ENCODE assay signal across 8 mouse cellular contexts in genomic region chr17:15526304-15526703, GRCm38 (mm10). TPM values are rescaled to one million over a fixed set of nuclear protein-coding genes. Genes with fewer than 3 reads are reported as not detected.
DNase-seq lines count a peak whose midpoint lies in the region; ATAC-seq lines count a peak whose summit lies in the region.

No protein-coding gene starts in this region.

- 14% methylated on average over 10 of the region's 10 CpGs for WGBS in heart, embryonic 16.5 days

- no peak overlapping the region for H3K27ac ChIP-seq in heart, embryonic 16.5 days (ENCODE audit: low read length)

- H3K9ac ChIP-seq in heart, embryonic 16.5 days (ENCODE audit: low read length) = peak overlapping the region; percentile 84

- peaks cover 11% of the 10 kb centered on the region for H3K4me1 ChIP-seq in heart, embryonic 16.5 days (ENCODE audit: control insufficient read depth, insufficient read depth, low read length)

- ATAC-seq in heart, embryonic 16.5 days (replicated peaks; ENCODE audit: extremely low read depth, insufficient read depth, low FRiP score) = no peak

- intact Hi-C loops in heart, postnatal 10 days (cut with DNase I) = loop anchor here (2.0 to 5.0 kb wide), 2 partner anchors 36 to 188 kb away; partner anchors contain the start of gene Prdm9
- intact Hi-C loops in left cerebral cortex, postnatal 14 days (cut with DNase I) = loop anchor here (5.0 kb wide), 1 partner anchor 201 kb away; no protein-coding TSS in a partner anchor

- peaks cover 26% of the 10 kb centered on the region for H3K36me3 ChIP-seq in heart, embryonic 16.5 days (ENCODE audit: control insufficient read depth, insufficient read depth)

- no peaks in the 10 kb centered on the region for H3K27me3 ChIP-seq in heart, embryonic 16.5 days (ENCODE audit: control insufficient read depth, insufficient read depth, low read length)

- no peaks in the 10 kb centered on the region for H3K9me3 ChIP-seq in heart, embryonic 16.5 days (replicated peaks; ENCODE audit: control insufficient read depth, low read length)

- peak overlapping the region; percentile 68 for H3K4me2 ChIP-seq in heart, embryonic 16.5 days (ENCODE audit: low read depth, low read length)

- DNase-seq in heart, adult 11 months = no peak
- peak; percentile 17 for DNase-seq in ZHBTc4 (ENCODE audit: low read depth, low spot score)
- peak; percentile 3 to 7 for DNase-seq in heart, postnatal 10 days
- peak; percentile 5 for DNase-seq in mesoderm, embryonic 11.5 days (ENCODE audit: low read depth, low spot score)
- no peak for DNase-seq in adrenal gland, adult 2 months
- DNase-seq in retina, embryonic 14.5 days (ENCODE audit: low spot score) = no peak
- DNase-seq in left cerebral cortex, postnatal 14 days (ENCODE audit: low spot score in 2 of 2) = no peak

- peak overlapping the region; percentile 62 for H3K4me3 ChIP-seq in heart, embryonic 16.5 days (ENCODE audit: low read length)

RNA-seq across cellular contexts. Expression of gene Pdcd2, which starts 0.8 kb away (rescaled TPM):
- 23.8 and 35.1 TPM in 2 replicates for polyA plus RNA-seq in heart, embryonic 16.5 days (2015; fragmentation: Nextera tagmentation; extraction: Ambion mirVana)
- total RNA-seq in heart, postnatal 10 days (2021) = 10 to 100 TPM; 16.8 to 17.0 TPM
- total RNA-seq in adrenal gland, adult 2 months (2021) = 10 to 100 TPM; 26.4 to 28.3 TPM
- polyA plus RNA-seq in adrenal gland, adult 2 months (2012; rRNA removed) = 48.7 and 61.9 TPM in 2 replicates
- total RNA-seq in left cerebral cortex, postnatal 14 days (2021) = 10 to 100 TPM; 13.1 to 14.4 TPM

RNA-seq across cellular contexts. Expression of gene Tbp, which starts 26.6 kb away (rescaled TPM):
- polyA plus RNA-seq in heart, embryonic 16.5 days (2015; fragmentation: Nextera tagmentation; extraction: Ambion mirVana) = 25.2 and 27.3 TPM in 2 replicates
- total RNA-seq in heart, postnatal 10 days (2021) = 10 to 100 TPM; 11.6 to 16.9 TPM
- 10 to 100 TPM; 23.0 to 33.0 TPM for total RNA-seq in adrenal gland, adult 2 months (2021)
- polyA plus RNA-seq in adrenal gland, adult 2 months (2012; rRNA removed) = 28.5 and 32.9 TPM in 2 replicates
- 10 to 100 TPM; 25.3 to 31.0 TPM for total RNA-seq in left cerebral cortex, postnatal 14 days (2021)

RNA-seq across cellular contexts. Expression of gene Psmb1, which starts 26.8 kb away (rescaled TPM):
- 180 and 200 TPM in 2 replicates for polyA plus RNA-seq in heart, embryonic 16.5 days (2015; fragmentation: Nextera tagmentation; extraction: Ambion mirVana)
- 100 to 1,000 TPM; 138 to 142 TPM for total RNA-seq in heart, postnatal 10 days (2021)
- total RNA-seq in adrenal gland, adult 2 months (2021) = 100 to 1,000 TPM; 156 to 176 TPM
- polyA plus RNA-seq in adrenal gland, adult 2 months (2012; rRNA removed) = 26.0 and 29.3 TPM in 2 replicates
- total RNA-seq in left cerebral cortex, postnatal 14 days (2021) = 100 to 1,000 TPM; 124 to 125 TPM

RNA-seq across cellular contexts. Expression of gene Prdm9, which starts 37.9 kb away (rescaled TPM):
- 1.7 and 2.0 TPM in 2 replicates for polyA plus RNA-seq in heart, embryonic 16.5 days (2015; fragmentation: Nextera tagmentation; extraction: Ambion mirVana)
- total RNA-seq in heart, postnatal 10 days (2021) = 1 to 10 TPM; 3.1 to 3.4 TPM
- 1 to 10 TPM; 4.0 to 6.9 TPM for total RNA-seq in adrenal gland, adult 2 months (2021)
- polyA plus RNA-seq in adrenal gland, adult 2 months (2012; rRNA removed) = 0.98 and 1.2 TPM in 2 replicates
- total RNA-seq in left cerebral cortex, postnatal 14 days (2021) = 1 to 10 TPM; 1.5 to 2.8 TPM

Comparison
In these comparisons a context has a peak if more than half of its experiments do, and no peak if none do; other contexts are left out.
1. DNase-seq: peak in ZHBTc4 (single experiment), heart, postnatal 10 days (2 of 2) and mesoderm, embryonic 11.5 days (single experiment); none in heart, adult 11 months (single experiment), adrenal gland, adult 2 months (single experiment), retina, embryonic 14.5 days (single experiment) and left cerebral cortex, postnatal 14 days (0 of 2).